Mouse (Mus musculus): ENCODE data around the gene Tmed6. TPM values are rescaled to one million over a fixed set of nuclear protein-coding genes. Genes with fewer than 3 reads are reported as not detected.
A peak's percentile ranks its signal among the peaks of the same experiment; 100 is the strongest.

The Tmed6 gene
- polyA plus RNA-seq, 1 experiment from 2014 or later, result 23.8 TPM

DNA sequence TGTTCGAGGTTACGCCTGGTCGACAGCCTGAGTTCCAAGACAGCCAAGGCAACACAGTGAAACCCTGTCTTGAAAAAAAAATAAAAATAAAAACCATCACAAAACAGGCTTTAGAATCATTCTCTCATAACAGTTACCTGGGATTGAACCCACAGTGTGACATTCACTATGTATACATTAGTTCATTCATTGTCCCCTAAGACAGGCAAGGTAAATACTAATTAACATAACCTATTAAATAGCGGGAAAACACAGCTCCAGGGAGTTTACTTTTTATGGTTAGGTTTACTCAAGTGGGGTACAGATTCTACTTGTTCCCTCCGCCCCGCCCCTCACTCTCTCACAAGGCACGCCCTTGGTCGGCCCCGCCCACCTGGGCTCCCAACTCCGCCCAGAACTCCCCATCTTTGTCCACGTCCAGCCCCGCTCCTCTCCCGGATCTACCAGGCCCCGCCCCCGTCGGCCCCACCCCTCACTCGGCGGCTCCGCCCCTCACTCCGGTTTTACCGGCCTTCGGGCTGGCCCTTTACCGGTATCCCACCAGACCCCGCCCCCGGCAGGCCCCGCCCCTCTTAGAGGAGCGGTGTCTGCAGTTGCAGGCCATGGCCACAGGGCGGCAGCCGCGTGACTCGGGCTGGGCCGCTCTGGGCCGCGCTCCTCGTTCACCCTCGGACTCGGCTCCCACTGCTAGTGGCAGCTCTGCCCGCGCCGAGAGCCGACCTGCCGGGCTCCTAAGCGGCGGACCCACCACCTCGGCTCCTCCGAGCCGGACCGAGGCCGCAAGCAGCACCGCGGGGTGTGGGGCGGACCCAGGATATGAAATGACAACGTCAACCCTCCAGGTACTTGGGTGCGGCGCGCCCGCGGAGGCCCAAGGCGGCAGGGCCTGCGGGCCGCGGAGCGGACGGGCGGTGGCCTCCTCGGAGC is 34.5 kb downstream of the Tmed6 start, which contains the start of gene Vps4a:
TSS of gene Vps4a (plus strand) at position 573 of the 927 bp plus-strand sequence.
- peak within 1 kb of the TSS; percentile 96 for H3K4me3 ChIP-seq (replicated peaks)
- H3K27me3 ChIP-seq, result no peaks in the 10 kb centered on the region
- no peaks in the 10 kb centered on the region; the same call in 1 of the 2 replicates for H3K36me3 ChIP-seq
- ATAC-seq (replicated peaks; ENCODE audit: low FRiP score), result peak; percentile 96
- H3K4me1 ChIP-seq, result peaks cover 18% of the 10 kb centered on the region
- peak within 1 kb of the TSS; percentile 88 for H3K27ac ChIP-seq
- peak within 1 kb of the TSS; percentile 81 for H3K4me2 ChIP-seq
- WGBS, result 5% methylated on average over 66 of the region's 66 CpGs
- no peaks in the 10 kb centered on the region for H3K9me3 ChIP-seq (replicated peaks)
- peak within 1 kb of the TSS; percentile 98 for H3K9ac ChIP-seq

DNA sequence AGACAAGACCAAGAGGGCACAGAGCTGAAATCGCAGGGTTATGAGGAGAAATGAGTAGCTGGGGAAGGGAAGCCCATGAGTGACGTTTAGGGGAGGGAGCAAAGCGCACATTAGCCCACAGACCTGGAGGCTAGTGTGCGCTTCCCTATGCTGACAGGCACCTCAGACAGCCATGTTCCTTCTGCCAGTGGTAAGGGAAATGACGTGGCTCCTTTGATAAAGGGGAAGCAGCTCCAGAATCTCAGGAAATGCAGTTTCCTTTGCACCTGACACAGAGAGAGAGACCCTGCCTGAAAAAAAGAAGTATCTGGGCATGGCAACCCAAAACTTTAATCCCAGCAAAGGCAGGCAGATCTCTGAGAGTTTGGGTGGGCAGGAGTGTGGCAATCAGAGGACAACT is 35.4 kb downstream of the Tmed6 start:
- H3K27ac ChIP-seq, result 0 out of 2 replicates have a peak overlapping the region, but pooled peaks have one; percentile 18
- H3K27me3 ChIP-seq, result no peaks in the 10 kb centered on the region
- H3K9ac ChIP-seq, result no peak overlapping the region
- no peaks in the 10 kb centered on the region for H3K9me3 ChIP-seq (replicated peaks)
- WGBS, result 71% methylated on average over 5 of the region's 5 CpGs
- H3K36me3 ChIP-seq, result no peaks in the 10 kb centered on the region
- H3K4me3 ChIP-seq (replicated peaks), result no peak overlapping the region
- H3K4me2 ChIP-seq, result no peak overlapping the region
- no peak for ATAC-seq (replicated peaks; ENCODE audit: low FRiP score)
- peaks cover 18% of the 10 kb centered on the region for H3K4me1 ChIP-seq

- Histone ChIP-seq H3K9me3 (replicated peaks) (no peaks in the 10 kb centered on the region), H3K9ac (no peak overlapping the region), H3K36me3 (no peaks in the 10 kb centered on the region), H3K4me3 (replicated peaks) (no peak overlapping the region), H3K27me3 (no peaks in the 10 kb centered on the region), H3K4me2 (no peak overlapping the region), H3K4me1 (peaks cover 18% of the 10 kb centered on the region), H3K27ac (no peak overlapping the region)
- ATAC-seq (replicated peaks; ENCODE audit: low FRiP score), result no peak
- 78% methylated on average over 3 of the region's 3 CpGs for WGBS
Observed at GRCm38 (mm10) chr8:107029310-107029709, 36.1 kb downstream of the Tmed6 start.

DNA sequence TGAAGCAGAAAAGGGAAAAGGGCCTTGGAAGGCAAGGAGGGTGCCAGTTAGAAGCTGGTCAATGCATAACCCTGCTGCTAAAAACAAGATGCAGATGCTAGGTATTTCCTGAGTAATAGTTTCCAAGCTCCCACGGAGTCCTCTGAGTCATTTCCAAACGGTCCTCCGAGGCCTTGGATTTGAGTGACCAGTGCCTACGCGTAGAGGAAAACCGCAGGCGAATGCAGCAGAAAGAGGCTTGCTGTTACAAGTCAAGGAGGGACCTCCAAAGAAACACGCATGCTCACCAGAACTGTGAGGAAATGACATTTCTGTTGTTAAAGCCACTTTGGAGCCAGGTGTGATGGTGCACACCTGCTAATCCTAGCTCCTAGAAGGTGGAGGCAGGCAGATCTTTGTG is 42.0 kb downstream of the Tmed6 start:
- 94% methylated on average over 8 of the region's 8 CpGs for WGBS
- no peaks in the 10 kb centered on the region for H3K4me1 ChIP-seq
- ATAC-seq (replicated peaks; ENCODE audit: low FRiP score), result no peak

GRCm38 (mm10) chr8:107014915-107015314 is 50.5 kb downstream of the Tmed6 start:
- no peaks in the 10 kb centered on the region for H3K27me3 ChIP-seq
- H3K9me3 ChIP-seq (replicated peaks), result no peaks in the 10 kb centered on the region
- WGBS, result 80% methylated on average over 1 of the region's 1 CpGs
- no peaks in the 10 kb centered on the region for H3K4me1 ChIP-seq
- no peak overlapping the region for H3K27ac ChIP-seq
- no peak for ATAC-seq (replicated peaks; ENCODE audit: low FRiP score)
- H3K4me2 ChIP-seq, result no peak overlapping the region
- H3K9ac ChIP-seq, result no peak overlapping the region
- H3K4me3 ChIP-seq (replicated peaks), result no peak overlapping the region
- peaks cover 35% of the 10 kb centered on the region for H3K36me3 ChIP-seq

More for the DNA sequence above, 42.0 kb downstream of the Tmed6 start:
- Histone ChIP-seq H3K27ac (no peak overlapping the region), H3K27me3 (no peaks in the 10 kb centered on the region), H3K36me3 (no peaks in the 10 kb centered on the region), H3K4me2 (no peak overlapping the region), H3K9ac (no peak overlapping the region), H3K9me3 (replicated peaks) (no peaks in the 10 kb centered on the region), H3K4me3 (replicated peaks) (no peak overlapping the region)

GRCm38 (mm10) chr8:107012666-107013065 is 52.8 kb downstream of the Tmed6 start:
- WGBS, result 79% methylated on average over 2 of the region's 2 CpGs
- ATAC-seq (replicated peaks; ENCODE audit: low FRiP score), result no peak
- H3K27ac ChIP-seq, result no peak overlapping the region
- no peaks in the 10 kb centered on the region for H3K9me3 ChIP-seq (replicated peaks)
- no peak overlapping the region for H3K4me3 ChIP-seq (replicated peaks)
- H3K4me1 ChIP-seq, result no peaks in the 10 kb centered on the region
- H3K9ac ChIP-seq, result no peak overlapping the region
- H3K4me2 ChIP-seq, result no peak overlapping the region
- H3K27me3 ChIP-seq, result no peaks in the 10 kb centered on the region
- peaks cover 54% of the 10 kb centered on the region for H3K36me3 ChIP-seq

Small RNAs within 50 kb of the gene (microRNA-seq; reads per million reads assigned to microRNA genes)
- gene Mir7075, result 0.74 reads per million

Other genes with a start within 250 kb of the Tmed6 start
- gene Has3, start 195.4 kb downstream of the Tmed6 start, polyA plus RNA-seq (2015; fragmentation: Nextera tagmentation; extraction: Ambion mirVana), result 1.2 and 1.5 TPM in 2 replicates
- gene Utp4, start 172.0 kb downstream of the Tmed6 start, polyA plus RNA-seq (2015; fragmentation: Nextera tagmentation; extraction: Ambion mirVana), result 85.8 and 86.4 TPM in 2 replicates
- gene Sntb2, start 129.9 kb downstream of the Tmed6 start, polyA plus RNA-seq (2015; fragmentation: Nextera tagmentation; extraction: Ambion mirVana), result 15.6 and 16.4 TPM in 2 replicates
- 65.9 and 70.0 TPM in 2 replicates for gene Vps4a, start 34.4 kb downstream of the Tmed6 start, polyA plus RNA-seq (2015; fragmentation: Nextera tagmentation; extraction: Ambion mirVana)
- 57.8 and 60.5 TPM in 2 replicates for gene Pdf, start 17.0 kb downstream of the Tmed6 start, polyA plus RNA-seq (2015; fragmentation: Nextera tagmentation; extraction: Ambion mirVana)
- 38.2 and 40.1 TPM in 2 replicates for gene Cog8, start 9.0 kb downstream of the Tmed6 start, polyA plus RNA-seq (2015; fragmentation: Nextera tagmentation; extraction: Ambion mirVana)
- 92.7 and 97.7 TPM in 2 replicates for gene Nip7, start 8.8 kb downstream of the Tmed6 start, polyA plus RNA-seq (2015; fragmentation: Nextera tagmentation; extraction: Ambion mirVana)
- 17.5 and 18.2 TPM in 2 replicates for gene Terf2, start 30.9 kb upstream of the Tmed6 start, polyA plus RNA-seq (2015; fragmentation: Nextera tagmentation; extraction: Ambion mirVana)
- 131 and 133 TPM in 2 replicates for gene Cyb5b, start 85.0 kb upstream of the Tmed6 start, polyA plus RNA-seq (2015; fragmentation: Nextera tagmentation; extraction: Ambion mirVana)
- gene Nfat5, start 227.8 kb upstream of the Tmed6 start, polyA plus RNA-seq (2015; fragmentation: Nextera tagmentation; extraction: Ambion mirVana), result 27.2 and 29.3 TPM in 2 replicates